Mouse (Mus musculus): ENCODE measurements at regions not wholly inside any gene's neighbourhood (a gene's known extent, or its start where the extent isn't known, plus 50 kb on each side); places are given as distances from the start of the nearest gene placed in this dataset.

DNA sequence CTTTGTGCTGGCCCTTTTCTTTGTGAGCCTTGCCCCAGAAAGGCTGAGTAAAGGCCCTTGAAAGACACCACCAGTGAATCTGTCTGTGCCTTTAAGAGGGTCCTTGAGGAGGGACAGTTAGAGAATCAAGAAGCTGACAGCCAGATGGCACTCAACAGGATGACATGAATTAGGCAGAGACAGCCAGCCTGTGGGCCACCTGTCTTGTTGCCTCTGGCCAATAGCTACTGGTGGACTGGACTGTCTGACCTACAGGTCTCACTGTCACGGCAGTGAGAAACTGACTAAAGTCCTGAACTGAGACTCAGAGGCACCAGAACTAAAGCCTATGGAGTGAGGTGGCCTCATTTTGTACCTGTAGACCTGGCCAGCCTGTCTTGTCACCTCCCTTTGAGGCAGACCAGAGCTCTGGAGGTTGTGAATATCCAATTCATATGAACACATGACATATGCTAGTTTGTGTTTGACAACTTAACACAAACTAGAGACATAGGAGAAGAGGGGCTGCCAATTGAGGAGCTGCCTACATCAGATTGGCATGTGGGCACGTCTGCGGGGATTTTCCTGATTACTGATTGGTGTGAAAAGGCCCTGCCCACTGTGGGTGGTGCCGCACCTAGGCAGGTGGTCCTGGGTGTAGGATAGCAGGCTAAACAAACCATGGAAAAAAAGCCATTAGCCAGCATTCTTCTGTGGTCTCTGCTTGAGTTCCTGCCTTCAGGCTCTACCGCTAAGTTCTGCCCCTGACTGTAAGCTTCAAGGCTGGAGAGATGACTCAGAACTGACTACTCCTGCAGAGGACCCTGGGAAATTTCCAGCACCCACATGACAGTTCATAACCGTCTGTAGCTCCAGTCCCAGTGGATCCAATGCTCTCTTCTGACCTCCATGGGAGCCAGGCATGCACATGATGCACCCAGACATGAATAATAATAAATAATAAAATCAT, 100.1 kb upstream of the Bod1 start:
- Histone ChIP-seq H3K4me3 (ENCODE audit: low read depth, low read length) (no peak overlapping the region), H3K4me2 (ENCODE audit: low read depth, low read length) (no peak overlapping the region), H3K9me3 (ENCODE audit: control insufficient read depth, low read length) (no peaks in the 10 kb centered on the region), H3K36me3 (ENCODE audit: control insufficient read depth, insufficient read depth, low read length) (no peaks in the 10 kb centered on the region), H3K27me3 (ENCODE audit: control insufficient read depth, insufficient read depth, low read length) (no peaks in the 10 kb centered on the region), H3K9ac (replicated peaks; ENCODE audit: low read depth, low read length) (no peak overlapping the region), H3K4me1 (ENCODE audit: control insufficient read depth, insufficient read depth, low read length) (peaks cover 8% of the 10 kb centered on the region; the same call in 1 of the 2 replicates), H3K27ac (ENCODE audit: low read depth, low read length) (peak overlapping the region; percentile 30; the same call in 1 of the 2 replicates)
- 88% methylated on average over 6 of the region's 6 CpGs for WGBS
- no peak for ATAC-seq (ENCODE audit: low read depth)

DNA sequence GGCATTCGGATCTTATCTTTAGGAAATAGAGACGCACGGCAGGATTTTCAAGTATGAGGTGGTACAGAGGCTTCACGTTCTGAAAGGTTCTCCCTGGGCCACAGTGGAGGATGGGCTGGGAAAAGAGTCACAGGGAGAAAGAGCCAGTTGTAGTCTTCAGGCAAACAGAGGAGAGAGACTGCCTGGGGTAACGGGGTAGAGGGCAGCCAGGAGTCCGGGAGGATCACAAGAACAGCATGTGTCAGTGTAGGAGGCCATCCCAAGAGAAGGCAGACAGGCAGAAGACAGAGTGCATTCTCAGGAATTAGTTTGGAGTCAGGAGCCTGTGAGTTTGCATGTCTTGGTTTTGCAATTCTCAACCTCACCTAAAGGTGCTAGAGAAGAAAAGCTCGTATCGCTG, 94.5 kb upstream of the Cpeb4 start:
- Histone ChIP-seq H3K4me1 (ENCODE audit: control insufficient read depth, insufficient read depth, low read length) (no peaks in the 10 kb centered on the region), H3K9me3 (ENCODE audit: control insufficient read depth, low read length) (no peaks in the 10 kb centered on the region), H3K4me3 (ENCODE audit: low read depth, low read length) (no peak overlapping the region), H3K27ac (ENCODE audit: low read depth, low read length) (no peak overlapping the region), H3K4me2 (ENCODE audit: low read depth, low read length) (no peak overlapping the region), H3K36me3 (ENCODE audit: control insufficient read depth, insufficient read depth, low read length) (no peaks in the 10 kb centered on the region), H3K27me3 (ENCODE audit: control insufficient read depth, insufficient read depth, low read length) (no peaks in the 10 kb centered on the region), H3K9ac (replicated peaks; ENCODE audit: low read depth, low read length) (no peak overlapping the region)
- ATAC-seq (ENCODE audit: low read depth), result no peak
- WGBS, result 92% methylated on average over 8 of the region's 8 CpGs

DNA sequence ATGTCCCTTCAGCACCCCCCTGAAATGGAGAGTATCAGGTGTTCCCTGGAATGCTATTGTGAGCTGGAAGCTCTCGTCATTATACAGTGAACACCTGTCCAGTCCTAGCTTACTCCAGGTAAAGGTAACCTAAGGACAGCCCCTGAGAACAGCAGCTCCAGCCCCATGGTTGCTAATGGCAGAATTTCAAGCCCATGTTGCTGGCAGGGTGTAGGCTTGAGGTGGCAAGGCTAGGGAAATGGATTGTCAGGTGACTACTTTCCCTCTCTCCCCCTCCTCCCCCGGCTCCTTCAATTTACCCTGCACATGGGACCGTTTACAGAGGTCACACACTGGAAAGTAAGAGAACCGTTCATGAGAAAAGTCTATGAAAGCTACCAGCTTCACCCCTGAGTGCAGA, 93.2 kb upstream of the Cpeb4 start:
- Histone ChIP-seq H3K4me3 (ENCODE audit: low read depth, low read length) (no peak overlapping the region), H3K9ac (replicated peaks; ENCODE audit: low read depth, low read length) (no peak overlapping the region), H3K36me3 (ENCODE audit: control insufficient read depth, insufficient read depth, low read length) (no peaks in the 10 kb centered on the region), H3K4me2 (ENCODE audit: low read depth, low read length) (no peak overlapping the region), H3K4me1 (ENCODE audit: control insufficient read depth, insufficient read depth, low read length) (no peaks in the 10 kb centered on the region), H3K27ac (ENCODE audit: low read depth, low read length) (no peak overlapping the region), H3K27me3 (ENCODE audit: control insufficient read depth, insufficient read depth, low read length) (no peaks in the 10 kb centered on the region), H3K9me3 (ENCODE audit: control insufficient read depth, low read length) (no peaks in the 10 kb centered on the region)
- WGBS, result 91% methylated on average over 4 of the region's 4 CpGs
- ATAC-seq (ENCODE audit: low read depth), result no peak

GRCm38 (mm10) chr11:31779267-31779666, 92.7 kb upstream of the Cpeb4 start:
- no peaks in the 10 kb centered on the region for H3K4me1 ChIP-seq (ENCODE audit: control insufficient read depth, insufficient read depth, low read length)
- no peak for ATAC-seq (ENCODE audit: low read depth)
- H3K4me3 ChIP-seq (ENCODE audit: low read depth, low read length), result no peak overlapping the region
- H3K27me3 ChIP-seq (ENCODE audit: control insufficient read depth, insufficient read depth, low read length), result no peaks in the 10 kb centered on the region
- no peaks in the 10 kb centered on the region for H3K9me3 ChIP-seq (ENCODE audit: control insufficient read depth, low read length)
- WGBS, result 97% methylated on average over 2 of the region's 2 CpGs
- no peak overlapping the region for H3K9ac ChIP-seq (replicated peaks; ENCODE audit: low read depth, low read length)
- H3K36me3 ChIP-seq (ENCODE audit: control insufficient read depth, insufficient read depth, low read length), result no peaks in the 10 kb centered on the region
- H3K4me2 ChIP-seq (ENCODE audit: low read depth, low read length), result no peak overlapping the region
- no peak overlapping the region for H3K27ac ChIP-seq (ENCODE audit: low read depth, low read length)

- 94% methylated on average over 6 of the region's 6 CpGs for WGBS
- ATAC-seq (ENCODE audit: low read depth), result no peak
- no peak overlapping the region for H3K4me3 ChIP-seq (ENCODE audit: low read depth, low read length)
- no peak overlapping the region for H3K4me2 ChIP-seq (ENCODE audit: low read depth, low read length)
- no peaks in the 10 kb centered on the region for H3K9me3 ChIP-seq (ENCODE audit: control insufficient read depth, low read length)
- H3K9ac ChIP-seq (replicated peaks; ENCODE audit: low read depth, low read length), result no peak overlapping the region
- H3K36me3 ChIP-seq (ENCODE audit: control insufficient read depth, insufficient read depth, low read length), result no peaks in the 10 kb centered on the region
- H3K27me3 ChIP-seq (ENCODE audit: control insufficient read depth, insufficient read depth, low read length), result no peaks in the 10 kb centered on the region
- H3K27ac ChIP-seq (ENCODE audit: low read depth, low read length), result no peak overlapping the region
- no peaks in the 10 kb centered on the region for H3K4me1 ChIP-seq (ENCODE audit: control insufficient read depth, insufficient read depth, low read length)
Observed at GRCm38 (mm10) chr11:31780969-31781368, 91.0 kb upstream of the Cpeb4 start.

DNA sequence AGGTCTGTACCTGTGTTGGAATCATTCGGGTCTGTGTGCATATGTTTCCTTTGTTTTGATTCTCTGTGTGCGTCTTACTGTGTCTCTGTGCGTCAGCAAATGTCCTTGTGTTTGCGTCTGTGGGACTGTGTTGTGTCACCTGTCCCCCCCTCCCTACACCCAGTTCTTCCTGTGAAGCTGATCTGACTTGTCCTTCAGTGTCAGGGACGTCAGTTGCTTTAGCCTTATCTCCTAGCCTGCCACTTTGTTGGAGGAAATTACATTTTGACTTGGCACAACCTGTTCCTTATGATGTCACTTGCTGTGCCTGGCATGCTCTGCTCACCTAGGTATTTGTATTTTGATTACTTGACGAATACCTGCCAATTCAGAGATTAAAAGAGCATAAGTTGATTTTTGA, 90.4 kb upstream of the Cpeb4 start:
- no peak overlapping the region for H3K27ac ChIP-seq (ENCODE audit: low read depth, low read length)
- H3K4me2 ChIP-seq (ENCODE audit: low read depth, low read length), result no peak overlapping the region
- no peak overlapping the region for H3K9ac ChIP-seq (replicated peaks; ENCODE audit: low read depth, low read length)
- no peaks in the 10 kb centered on the region for H3K27me3 ChIP-seq (ENCODE audit: control insufficient read depth, insufficient read depth, low read length)
- no peak for ATAC-seq (ENCODE audit: low read depth)
- 89% methylated on average over 6 of the region's 6 CpGs for WGBS
- H3K9me3 ChIP-seq (ENCODE audit: control insufficient read depth, low read length), result no peaks in the 10 kb centered on the region
- H3K4me1 ChIP-seq (ENCODE audit: control insufficient read depth, insufficient read depth, low read length), result no peaks in the 10 kb centered on the region
- H3K36me3 ChIP-seq (ENCODE audit: control insufficient read depth, insufficient read depth, low read length), result no peaks in the 10 kb centered on the region
- no peak overlapping the region for H3K4me3 ChIP-seq (ENCODE audit: low read depth, low read length)

- no peaks in the 10 kb centered on the region for H3K36me3 ChIP-seq (ENCODE audit: control insufficient read depth, insufficient read depth, low read length)
- H3K27me3 ChIP-seq (ENCODE audit: control insufficient read depth, insufficient read depth, low read length), result no peaks in the 10 kb centered on the region
- no peak overlapping the region for H3K9ac ChIP-seq (replicated peaks; ENCODE audit: low read depth, low read length)
- WGBS, result 86% methylated on average over 4 of the region's 4 CpGs
- no peak for ATAC-seq (ENCODE audit: low read depth)
- H3K4me1 ChIP-seq (ENCODE audit: control insufficient read depth, insufficient read depth, low read length), result no peaks in the 10 kb centered on the region
- no peak overlapping the region for H3K4me3 ChIP-seq (ENCODE audit: low read depth, low read length)
- H3K27ac ChIP-seq (ENCODE audit: low read depth, low read length), result no peak overlapping the region
- H3K9me3 ChIP-seq (ENCODE audit: control insufficient read depth, low read length), result no peaks in the 10 kb centered on the region
- no peak overlapping the region for H3K4me2 ChIP-seq (ENCODE audit: low read depth, low read length)
Observed at GRCm38 (mm10) chr11:31783506-31784063, 88.4 kb upstream of the Cpeb4 start.

- Histone ChIP-seq H3K36me3 (ENCODE audit: control insufficient read depth, insufficient read depth, low read length) (no peaks in the 10 kb centered on the region), H3K4me2 (ENCODE audit: low read depth, low read length) (no peak overlapping the region), H3K9me3 (ENCODE audit: control insufficient read depth, low read length) (no peaks in the 10 kb centered on the region), H3K4me1 (ENCODE audit: control insufficient read depth, insufficient read depth, low read length) (no peaks in the 10 kb centered on the region), H3K27ac (ENCODE audit: low read depth, low read length) (no peak overlapping the region), H3K4me3 (ENCODE audit: low read depth, low read length) (no peak overlapping the region), H3K9ac (replicated peaks; ENCODE audit: low read depth, low read length) (no peak overlapping the region), H3K27me3 (ENCODE audit: control insufficient read depth, insufficient read depth, low read length) (no peaks in the 10 kb centered on the region)
- 93% methylated on average over 6 of the region's 6 CpGs for WGBS
- no peak for ATAC-seq (ENCODE audit: low read depth)
Observed at GRCm38 (mm10) chr11:31784332-31784901, 87.6 kb upstream of the Cpeb4 start.

- H3K9me3 ChIP-seq (ENCODE audit: control insufficient read depth, low read length), result no peaks in the 10 kb centered on the region
- H3K4me3 ChIP-seq (ENCODE audit: low read depth, low read length), result no peak overlapping the region
- no peaks in the 10 kb centered on the region for H3K4me1 ChIP-seq (ENCODE audit: control insufficient read depth, insufficient read depth, low read length)
- no peaks in the 10 kb centered on the region for H3K36me3 ChIP-seq (ENCODE audit: control insufficient read depth, insufficient read depth, low read length)
- ATAC-seq (ENCODE audit: low read depth), result no peak
- no peak overlapping the region for H3K4me2 ChIP-seq (ENCODE audit: low read depth, low read length)
- H3K27me3 ChIP-seq (ENCODE audit: control insufficient read depth, insufficient read depth, low read length), result no peaks in the 10 kb centered on the region
- no peak overlapping the region for H3K27ac ChIP-seq (ENCODE audit: low read depth, low read length)
- H3K9ac ChIP-seq (replicated peaks; ENCODE audit: low read depth, low read length), result no peak overlapping the region
- 80% methylated on average over 7 of the region's 7 CpGs for WGBS
Observed at GRCm38 (mm10) chr11:31785160-31785559, 86.9 kb upstream of the Cpeb4 start.
